Mouse (Mus musculus) myocyte (in vitro differentiated cells): ENCODE measurements around the gene Pfkfb3.

Source experiments
- MAX ChIP-seq: IDR thresholded peaks from one replicate; pipeline ENCODE4 v1.6.1; 2011; ENCODE audit warnings: low read depth, mild to moderate bottlenecking, control low read depth
- MYOD1 ChIP-seq, 3 experiments: IDR thresholded peaks; one replicate each; pipeline ENCODE4 v1.6.1; 2011; ENCODE audit warnings: control low read depth in 2 of 3, low read depth in 2 of 3, mild to moderate bottlenecking in 2 of 3, moderate library complexity in 1 of 3; ENCODE audit not compliant: insufficient read length in 2 of 3, control insufficient read depth in 1 of 3
- POLR2A ChIP-seq: IDR thresholded peaks from one replicate; pipeline ENCODE4 v1.6.1; 2011; ENCODE audit warnings: low read depth, mild to moderate bottlenecking, control low read depth, moderate library complexity; ENCODE audit not compliant: insufficient read length
- TCF12 ChIP-seq: IDR thresholded peaks from one replicate; pipeline ENCODE4 v1.6.1; 2011; ENCODE audit warnings: mild to moderate bottlenecking, control low read depth; ENCODE audit not compliant: poor library complexity, insufficient read depth, severe bottlenecking
- USF1 ChIP-seq: IDR thresholded peaks from one replicate; pipeline ENCODE4 v1.6.1; 2011; ENCODE audit warnings: low read depth, mild to moderate bottlenecking, control low read depth, moderate library complexity

GRCm38 (mm10) chr2:11573684-11574083 lies 19.8 kb upstream of the Pfkfb3 start:
- TF ChIP-seq USF1 (no peak), POLR2A (no peak), MAX (no peak), TCF12 (no peak), MYOD1 (IDR thresholded peaks at IDR 0.05; ENCODE audit: control insufficient read depth in 1 of 3, insufficient read length in 2 of 3, low read depth in 2 of 3) (no peak)
